Mouse (Mus musculus) v-Abl transformed pro-B cells (cell line): Measurements from ENCODE around the gene Lhx1.

Experiments used
- in situ Hi-C, 2 experiments: fragments of 400-800 bp; cut with MboI; formaldehyde crosslinking; loops; one replicate each; pipeline ENCODE4 v1.15.1; 2025; ENCODE audit not compliant: unreplicated experiment in 2 of 2

The Lhx1 gene

DNA sequence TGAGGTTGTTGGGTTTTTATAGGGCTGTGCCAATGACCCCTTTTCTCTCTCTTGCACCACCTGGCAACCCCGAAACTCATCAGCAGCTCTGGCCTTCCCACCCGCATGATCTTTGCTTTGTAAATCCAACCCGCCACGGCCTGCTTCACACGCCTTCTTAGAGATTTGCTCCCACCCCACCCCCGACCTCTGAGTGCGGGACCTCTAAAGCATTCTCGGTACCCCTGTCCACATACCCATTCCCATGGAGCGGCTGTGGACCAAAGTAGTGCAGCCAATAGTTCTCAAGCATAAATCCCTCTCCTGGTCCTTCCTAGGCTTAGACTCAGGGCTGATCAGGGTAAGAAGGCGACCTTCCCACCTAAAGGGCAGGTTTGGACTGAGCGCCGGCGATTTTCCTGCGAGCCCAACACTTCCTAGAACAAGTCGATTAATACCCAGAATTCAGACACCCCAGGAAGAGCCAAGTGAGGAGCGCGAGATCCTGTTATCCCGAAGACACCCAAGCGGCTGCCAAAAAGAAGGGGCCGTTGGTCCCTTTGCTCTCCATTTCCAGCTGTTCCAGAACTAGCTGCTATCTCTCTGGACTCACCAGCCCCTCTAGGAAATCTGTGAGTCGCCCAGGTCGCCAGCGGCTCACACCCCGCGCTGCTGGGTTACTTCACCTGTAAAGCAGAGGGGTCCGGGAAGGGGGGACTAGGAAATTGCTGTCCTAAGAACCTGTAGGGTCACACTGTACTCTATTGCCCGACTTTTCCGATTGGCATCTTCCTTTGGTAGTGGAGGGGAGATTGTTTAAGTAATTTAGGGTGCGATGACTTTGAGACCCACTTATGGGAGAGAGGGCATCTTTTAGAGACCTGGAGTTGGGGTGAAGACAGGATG lies 1.9 kb upstream of the Lhx1 start:
- in situ Hi-C loops: no loop called here

DNA sequence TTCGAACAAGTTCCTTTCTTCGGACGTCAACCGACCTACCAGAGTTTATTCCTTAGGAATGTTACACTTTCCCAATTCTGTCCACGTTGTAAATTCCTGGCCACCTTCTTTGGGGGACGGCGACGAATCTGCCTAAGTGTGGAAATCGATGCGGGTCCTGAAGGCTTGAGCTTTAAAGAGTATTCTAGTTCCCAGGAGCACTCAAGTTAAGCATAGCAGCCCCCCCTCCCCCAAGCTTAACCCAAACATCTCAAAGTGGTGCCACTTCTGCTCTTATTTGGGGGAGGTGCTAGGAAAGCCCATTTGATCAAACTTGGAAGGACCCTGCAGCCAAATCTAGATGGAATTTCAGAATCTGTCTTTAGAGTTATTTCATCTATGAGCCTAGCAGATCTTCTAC lies 1.1 kb upstream of the Lhx1 start:
- in situ Hi-C loops: no loop called here

DNA sequence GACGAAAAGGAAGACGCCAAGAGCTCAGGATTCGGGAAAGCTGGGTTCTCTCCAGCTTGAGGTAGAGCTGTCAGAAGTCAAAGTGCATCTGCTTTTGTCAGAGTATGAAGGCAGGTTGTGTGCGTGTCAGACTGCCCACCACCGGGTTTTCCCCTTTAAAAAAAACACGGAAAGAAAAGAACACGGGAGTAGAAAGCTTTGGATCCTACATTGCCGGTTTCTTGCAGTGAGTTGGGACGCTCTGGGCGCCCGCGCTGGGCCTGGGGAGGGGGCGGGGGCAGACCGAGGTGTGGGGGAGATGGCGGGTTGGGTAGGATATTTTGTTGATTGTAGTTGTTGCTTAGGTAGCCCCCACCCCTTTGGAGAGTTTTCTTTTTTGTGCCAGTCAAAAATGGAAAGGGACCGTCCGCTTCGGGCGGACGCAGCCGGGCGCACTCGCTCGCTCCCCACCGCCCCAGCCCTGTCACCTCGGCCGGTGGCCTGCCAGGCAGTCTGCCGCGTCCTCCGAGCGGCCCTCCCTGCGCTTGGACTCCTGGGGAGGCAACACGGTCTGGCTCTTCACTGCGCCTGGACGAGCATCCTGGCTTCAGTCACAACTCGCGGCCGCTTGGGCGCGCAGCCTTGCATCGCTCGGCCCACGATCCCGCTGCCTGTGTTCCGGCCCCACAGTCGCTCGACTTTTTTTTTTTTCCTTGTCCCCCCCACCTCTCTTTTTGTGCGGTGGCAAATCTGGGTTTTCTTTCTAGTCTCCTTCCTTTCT lies 644 bp downstream of the Lhx1 start:
- in situ Hi-C loops: no loop called here

DNA sequence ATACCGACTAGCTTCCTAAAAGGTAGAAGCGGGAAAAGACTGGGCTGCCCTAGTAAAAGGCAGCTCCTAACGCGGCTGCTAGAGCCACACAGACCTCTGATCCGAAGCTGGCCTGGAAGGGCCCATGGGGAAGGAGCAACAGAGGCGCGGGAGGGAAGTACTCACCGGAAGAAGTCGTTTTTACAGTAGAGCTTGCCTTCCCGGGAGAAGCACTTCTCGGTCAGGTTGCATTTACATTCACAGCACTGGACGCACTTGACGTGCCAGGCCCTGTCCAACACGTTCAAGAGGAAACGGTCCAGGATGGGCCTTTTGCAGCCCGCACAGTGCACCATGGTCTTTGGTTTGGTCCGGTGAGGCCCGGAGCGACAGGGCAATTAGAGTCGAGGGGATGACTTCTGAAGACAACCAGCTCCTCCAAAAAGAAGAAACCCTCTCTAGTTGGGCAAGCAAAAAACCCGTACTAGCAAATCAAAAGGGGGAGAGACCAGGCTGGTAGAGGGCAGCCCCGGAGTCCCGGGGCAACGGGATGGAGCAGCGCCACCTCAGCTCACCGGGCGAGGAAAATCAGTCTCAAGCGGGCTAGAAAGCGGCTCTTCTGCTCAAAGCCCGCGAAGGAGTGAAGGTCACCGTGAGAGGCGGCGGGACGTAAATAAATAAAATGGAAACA lies 1.4 kb downstream of the Lhx1 start:
- in situ Hi-C loops: no loop called here

DNA sequence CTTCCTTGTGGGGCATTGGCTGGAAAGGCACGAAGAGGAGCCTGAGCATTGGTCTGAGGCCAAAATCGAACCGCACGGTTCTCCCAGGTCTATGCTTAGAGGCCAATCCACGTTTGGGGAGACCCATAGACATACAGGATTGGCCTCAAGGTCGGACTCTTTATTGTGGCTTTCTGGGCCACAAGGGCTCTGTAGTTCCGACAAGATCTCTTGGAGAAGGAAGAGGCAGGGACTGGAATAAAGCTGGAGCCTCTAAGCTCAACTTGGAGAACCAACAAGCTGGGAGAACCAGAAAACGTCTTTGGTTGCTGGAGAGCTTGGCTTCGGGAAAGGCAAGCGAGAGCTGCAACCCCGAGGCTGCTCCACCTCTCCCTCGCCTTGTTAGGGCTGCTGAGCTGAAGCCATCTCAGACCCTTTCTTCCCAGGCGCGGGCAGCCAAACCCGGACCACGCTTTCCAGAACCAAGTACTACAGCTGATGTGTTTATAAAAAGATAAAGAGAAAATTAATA lies 2.0 kb downstream of the Lhx1 start:
- in situ Hi-C loops: no loop called here

DNA sequence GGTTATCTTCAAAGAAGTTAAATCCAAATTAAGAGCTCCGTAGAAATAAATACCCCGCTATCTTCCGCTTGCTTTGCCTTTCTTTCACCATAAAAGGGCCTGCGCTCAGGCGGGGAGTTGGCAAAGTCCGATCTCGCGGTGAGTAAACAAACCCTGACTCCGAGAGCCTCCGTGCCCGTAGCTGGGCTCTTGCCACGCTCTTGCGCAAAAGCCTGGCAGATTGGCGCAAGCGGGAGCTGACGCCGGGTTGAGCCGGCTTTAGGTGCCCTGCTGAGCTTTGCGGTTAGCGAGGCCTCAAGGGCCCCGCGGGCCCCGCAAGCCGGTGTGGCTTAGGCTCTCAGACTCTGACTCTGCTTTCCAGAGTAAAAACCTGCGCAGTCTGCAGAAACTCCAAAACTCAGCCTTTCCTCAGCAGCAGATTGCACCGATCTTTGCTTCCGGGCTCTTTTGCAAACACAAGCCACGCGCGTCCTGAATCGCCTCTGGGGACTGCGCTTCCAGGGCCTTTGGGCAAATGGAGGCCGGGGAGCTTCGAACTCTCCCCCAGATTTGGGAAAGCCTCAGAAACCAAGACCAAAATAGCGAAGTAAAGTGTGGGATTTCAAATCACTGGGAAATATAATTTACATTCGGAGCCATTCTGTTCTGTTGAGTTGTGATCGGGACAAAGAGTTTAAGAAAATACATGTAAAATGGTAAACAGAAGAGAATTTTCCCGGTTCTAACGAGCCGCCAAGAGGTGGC lies 2.6 kb downstream of the Lhx1 start:
- in situ Hi-C loops: no loop called here

DNA sequence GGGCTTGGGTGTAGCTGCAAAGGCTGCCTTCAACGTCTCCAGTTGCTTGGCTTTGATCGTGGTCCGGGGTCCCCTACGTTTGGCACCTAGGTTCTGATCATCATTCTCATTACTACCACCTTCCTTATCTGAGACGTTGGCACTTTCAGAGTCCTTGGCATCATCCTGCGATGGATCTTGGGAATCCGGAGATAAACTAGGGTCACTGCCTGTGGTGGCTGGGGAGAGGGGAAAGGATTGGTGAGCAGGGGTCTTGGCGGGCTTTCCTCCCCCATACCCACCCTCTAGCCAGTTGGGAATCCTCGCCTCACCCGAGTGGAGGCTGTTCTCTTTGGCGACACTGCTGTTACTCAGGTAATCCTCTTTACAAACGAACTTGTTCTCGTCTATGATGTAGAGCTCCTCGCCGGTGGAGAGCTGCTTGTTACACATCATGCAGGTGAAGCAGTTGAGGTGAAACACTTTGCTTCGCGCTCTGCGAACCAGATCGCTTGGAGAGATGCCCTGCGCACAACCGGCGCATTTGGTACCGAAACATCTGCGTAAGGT lies 3.5 kb downstream of the Lhx1 start:
- in situ Hi-C loops: no loop called here

DNA sequence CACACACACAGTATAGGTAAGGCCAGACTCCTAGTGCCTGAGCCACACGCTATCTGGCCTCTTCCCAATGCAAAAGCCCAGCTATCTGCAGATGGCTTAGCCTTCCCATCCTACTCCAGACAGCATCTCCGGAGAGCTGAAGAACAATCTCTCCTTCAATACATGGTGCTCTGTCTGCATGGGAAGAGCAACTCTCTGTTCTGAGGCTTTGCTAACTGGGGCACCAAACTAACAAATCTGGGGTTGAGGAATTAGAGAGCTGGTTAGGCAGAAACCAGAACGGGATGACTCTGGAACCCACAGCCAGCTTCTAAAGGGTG lies 4.3 kb downstream of the Lhx1 start:
- in situ Hi-C loops: no loop called here

DNA sequence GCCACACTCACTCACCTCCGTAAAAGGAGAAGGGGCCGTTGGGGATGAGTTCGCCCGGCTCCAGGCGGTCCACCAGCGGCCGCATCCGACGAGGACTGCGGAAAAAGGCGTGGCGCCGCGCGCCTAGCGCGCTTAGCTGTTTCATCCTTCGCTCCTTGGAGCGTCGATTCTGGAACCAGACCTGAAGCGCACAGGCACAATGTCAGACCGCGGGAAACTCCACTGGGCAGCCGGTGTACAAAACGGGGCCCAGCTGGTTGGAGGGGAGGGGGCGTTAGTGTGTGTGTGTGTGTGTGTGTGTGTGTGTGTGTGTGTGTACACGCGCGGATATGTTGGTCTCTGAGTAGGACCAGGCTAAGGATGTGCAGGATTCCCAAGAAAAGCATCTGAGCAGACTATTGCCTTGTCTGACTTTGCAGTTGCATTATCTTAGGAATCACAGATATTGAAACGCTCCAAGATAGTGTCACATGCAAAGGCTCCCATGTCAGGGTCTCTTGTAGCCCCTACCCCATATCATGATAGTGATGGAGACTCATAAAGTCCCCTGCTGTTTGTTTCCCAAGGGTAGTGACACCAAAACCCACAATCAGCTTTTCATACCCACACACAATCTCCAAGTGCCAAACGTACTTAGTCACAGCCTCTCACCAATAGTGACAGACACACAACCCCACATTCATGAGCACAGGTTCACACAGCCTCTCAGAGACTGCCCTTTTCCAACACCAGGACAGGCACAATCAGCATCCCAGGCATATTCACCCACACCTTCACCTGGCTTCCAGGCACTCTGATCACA lies 4.9 kb downstream of the Lhx1 start:
- in situ Hi-C loops: no loop called here

DNA sequence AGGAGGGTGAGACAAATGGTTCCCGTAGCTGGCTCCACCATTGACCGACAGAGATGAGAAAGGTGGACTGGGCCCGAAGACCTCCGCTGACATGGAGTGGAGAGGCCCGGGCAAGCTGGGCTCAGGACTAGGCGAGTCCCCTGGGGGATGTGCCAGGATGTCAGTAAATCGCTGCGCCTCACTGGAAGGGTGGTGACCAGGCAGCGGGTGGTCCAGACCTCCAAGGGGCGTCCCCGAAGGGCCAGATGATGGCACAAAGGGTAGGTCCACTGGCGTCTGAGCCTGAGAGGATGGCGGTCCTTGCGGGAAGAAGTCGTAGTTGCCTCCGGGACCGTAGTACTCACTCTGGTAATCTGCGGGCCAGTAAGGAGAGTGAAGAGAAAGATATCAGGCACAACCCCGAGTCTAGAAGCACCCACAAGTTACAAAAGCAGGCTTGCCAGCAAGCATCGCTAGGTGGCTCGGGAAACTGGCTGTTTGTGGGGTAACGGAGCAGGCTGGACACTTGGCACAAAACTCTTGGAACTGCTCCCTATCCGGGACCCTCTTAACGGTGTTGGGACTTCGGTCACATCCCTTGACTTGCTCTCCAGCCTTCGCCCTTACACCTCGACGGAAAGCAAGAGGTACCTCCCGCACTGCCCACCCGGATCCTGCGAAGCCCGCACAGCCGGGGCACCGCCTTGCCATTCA lies 5.6 kb downstream of the Lhx1 start:
- in situ Hi-C loops: no loop called here

DNA sequence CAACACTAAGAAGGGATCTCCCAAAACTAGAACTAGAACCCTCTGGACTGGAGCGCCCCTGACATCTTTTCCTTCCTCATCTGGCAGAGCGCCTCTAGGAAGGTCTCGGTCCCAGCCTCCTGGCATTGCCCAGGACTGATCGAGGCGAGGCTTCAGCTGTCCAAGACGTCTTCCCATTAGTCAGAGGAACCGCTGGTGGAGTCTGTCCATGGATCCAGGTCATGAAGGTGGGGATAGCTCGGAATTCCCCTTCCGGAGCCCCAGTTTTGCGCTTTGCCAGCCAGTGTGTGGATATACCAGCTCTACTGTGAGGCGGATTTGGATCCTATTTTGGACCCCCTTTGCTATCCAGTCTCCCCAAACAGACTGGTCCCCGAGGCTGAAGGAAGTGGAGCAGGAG lies 6.3 kb downstream of the Lhx1 start:
- in situ Hi-C loops: no loop called here

DNA sequence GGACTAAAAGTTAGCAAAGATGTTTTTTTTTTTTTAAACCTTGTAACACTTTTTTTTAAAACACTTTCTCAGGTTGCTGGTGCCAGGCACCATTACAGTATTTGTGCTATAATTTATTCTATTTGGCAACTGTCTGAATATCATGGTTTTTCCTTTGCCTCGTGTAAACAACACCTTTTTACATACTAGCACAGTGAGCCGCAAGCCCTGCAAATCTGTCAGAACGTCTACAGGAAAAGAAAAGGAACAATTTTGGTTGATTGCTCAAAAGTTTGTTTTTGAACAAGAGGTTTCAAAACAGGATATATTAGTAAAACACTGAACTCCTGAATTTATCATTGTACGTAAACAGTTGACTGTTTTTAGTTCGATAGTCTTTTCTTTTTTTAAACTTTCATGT lies 7.1 kb downstream of the Lhx1 start:
- in situ Hi-C loops: no loop called here

DNA sequence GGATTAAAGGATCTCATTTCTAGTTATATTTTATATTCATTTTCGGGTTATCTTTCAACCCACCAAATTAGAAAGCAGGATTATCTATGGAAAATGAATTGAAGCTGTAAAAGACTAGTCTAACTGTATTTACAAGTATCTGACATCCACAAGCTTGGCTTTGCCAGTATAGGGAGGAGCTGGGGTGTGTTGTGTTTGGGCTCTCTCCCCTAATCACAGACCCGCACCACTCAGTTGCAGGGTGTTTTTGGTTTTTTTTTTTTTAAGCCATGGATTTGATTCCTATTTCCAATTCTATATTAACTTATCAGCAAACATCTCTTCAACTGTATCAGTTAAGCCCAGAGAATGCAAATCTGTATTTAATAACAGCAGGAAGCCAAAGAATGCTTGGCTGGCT lies 7.9 kb downstream of the Lhx1 start:
- in situ Hi-C loops: no loop called here

DNA sequence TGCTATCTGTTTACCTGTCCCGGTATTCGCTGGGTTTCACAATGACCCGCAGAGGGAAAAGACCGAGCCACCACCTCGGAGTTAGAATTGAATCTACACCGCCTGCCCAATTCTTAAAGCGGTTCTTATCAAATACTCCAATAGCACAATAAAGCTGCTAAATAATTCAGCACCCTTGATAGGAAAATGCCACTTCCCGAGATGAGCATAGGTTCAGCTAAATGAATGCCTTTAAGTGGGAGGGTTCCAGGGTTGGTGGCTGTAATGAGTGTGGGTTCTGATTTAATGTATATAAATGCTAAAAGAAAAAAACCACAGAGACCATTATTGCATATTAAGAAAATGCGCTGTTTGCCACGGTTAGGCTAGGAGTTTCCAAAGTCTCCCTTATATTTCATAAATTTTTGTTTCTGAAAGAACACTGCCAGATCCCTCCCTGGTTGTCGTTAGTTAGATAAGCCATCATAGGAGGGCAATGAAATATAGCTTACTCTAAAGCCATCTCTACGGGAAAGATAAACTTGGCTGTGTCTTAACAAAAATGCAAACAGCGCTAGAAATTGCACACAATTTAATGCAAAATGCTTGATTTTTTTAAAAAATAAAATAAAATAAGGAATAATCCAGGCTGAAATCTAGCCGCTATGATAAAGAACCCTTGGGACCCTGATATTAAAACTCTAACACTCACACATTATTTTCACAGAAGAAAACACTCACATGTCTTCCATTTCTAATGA lies 8.7 kb downstream of the Lhx1 start:
- in situ Hi-C loops: no loop called here

DNA sequence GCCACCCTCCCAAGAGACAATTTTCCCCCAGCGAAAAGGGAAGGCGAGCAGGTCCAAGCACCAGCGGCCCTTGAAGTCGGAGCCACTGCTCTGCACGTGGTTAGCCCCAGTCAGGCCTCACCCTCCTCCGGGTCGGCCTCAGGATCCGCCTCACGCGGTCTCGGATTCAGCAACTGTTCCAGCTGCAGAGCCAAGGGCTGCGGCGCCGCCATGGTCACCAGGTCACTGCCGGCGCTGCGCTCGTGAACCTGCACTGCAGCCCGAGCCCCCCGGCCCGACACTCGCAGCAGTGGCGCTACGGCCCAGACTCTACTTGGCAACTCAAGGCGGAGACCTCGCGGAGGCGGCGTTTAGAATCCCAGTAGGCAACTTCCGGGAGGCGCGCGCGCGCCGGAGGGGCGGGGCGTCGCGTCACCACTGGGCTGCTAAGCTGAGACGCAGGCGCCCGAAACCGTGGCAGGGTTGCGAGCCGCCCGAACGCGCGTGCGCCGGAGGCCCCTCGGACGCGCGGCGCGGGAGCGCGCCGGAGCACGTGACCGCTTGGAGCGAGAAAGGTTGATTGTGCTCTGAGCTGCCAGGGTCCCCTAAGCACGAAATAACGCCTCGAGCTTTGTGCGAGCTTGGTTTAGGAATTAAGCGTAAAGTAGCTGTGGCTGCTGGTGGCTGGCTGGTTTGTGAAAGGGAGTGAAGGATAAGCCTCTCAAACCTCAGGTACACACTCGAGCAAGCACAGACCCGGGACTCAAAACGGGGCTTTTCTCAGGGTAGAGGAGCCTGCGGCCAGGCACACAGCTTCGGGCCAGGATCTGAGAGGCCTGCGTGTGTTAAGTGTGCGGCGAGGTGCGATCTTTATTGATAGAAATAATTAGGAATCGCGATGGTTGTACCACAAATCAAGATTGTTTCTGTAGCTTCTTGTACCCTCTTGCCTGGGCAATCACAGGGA lies 11.9 kb downstream of the Lhx1 start, which contains the start of gene Aatf:
TSS of gene Aatf (minus strand) at position 352 of the 946 bp plus-strand sequence.
- in situ Hi-C loops: no loop called here

DNA sequence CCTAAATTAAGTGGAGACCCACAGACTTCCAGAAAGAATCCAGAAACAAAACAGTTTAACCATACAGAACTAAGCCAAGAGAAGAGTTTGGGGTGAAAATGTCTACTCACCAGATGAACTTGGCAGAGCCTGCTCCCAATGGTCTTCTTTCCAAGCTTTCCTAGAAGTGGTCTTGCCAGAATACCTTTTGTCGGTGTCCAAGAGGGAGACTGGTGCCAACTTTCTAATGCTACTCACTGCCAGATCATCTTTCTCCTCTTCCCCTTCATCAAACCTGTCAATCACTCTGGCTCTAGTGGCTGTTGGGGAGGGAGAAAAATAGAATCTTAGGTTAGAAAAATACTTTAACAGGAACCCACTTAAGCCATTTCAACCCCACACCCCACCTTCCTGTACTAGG lies 13.3 kb downstream of the Lhx1 start:
- in situ Hi-C loops: no loop called here

DNA sequence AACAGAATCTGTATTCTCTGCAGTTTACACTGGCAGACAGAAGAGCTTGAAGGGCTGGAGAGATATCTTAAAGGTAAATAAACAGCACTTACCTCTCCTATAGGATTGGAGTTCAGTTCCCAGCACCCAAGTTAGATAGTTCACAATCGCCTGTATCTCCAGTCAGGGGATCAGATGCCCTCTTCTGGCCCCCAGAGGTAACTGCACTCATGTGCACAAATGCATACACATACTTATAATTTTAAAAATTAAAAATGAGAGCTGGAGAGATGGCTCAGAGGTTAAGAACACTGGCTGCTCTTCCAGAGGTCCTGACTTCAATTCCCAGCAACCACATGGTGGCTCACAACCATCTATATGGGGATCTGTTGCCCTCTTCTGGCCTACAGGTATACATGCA lies 21.0 kb downstream of the Lhx1 start:
- in situ Hi-C loops: no loop called here
